Mouse (Mus musculus) spleen, postnatal 14 days (tissue): Measurements from ENCODE around the gene Lenep.
"Not testable (repeated sequence)": the region's sequence is repeated elsewhere in the genome, so short reads cannot be mapped to it uniquely, and the experiment has no call there.

ENCODE experiments used
- DNase-seq, 2 experiments: peaks; one replicate each; pipeline ENCODE4 v3.0.0; 2021 to 2022; ENCODE audit warnings: low spot score in 2 of 2

Lenep gene

GRCm38 (mm10) chr3:89402693-89403092 is at the start of gene Lenep:
Gene Lenep (minus strand): TSS chr3:89402793.
- no peak for DNase-seq

- no peak for DNase-seq
These were observed 49.3 kb upstream of the Lenep start for GRCm38 (mm10) chr3:89451916-89452315.

- DNase-seq = peak; percentile 54 to 75
These were observed 46.9 kb upstream of the Lenep start for GRCm38 (mm10) chr3:89449541-89449940.

DNA sequence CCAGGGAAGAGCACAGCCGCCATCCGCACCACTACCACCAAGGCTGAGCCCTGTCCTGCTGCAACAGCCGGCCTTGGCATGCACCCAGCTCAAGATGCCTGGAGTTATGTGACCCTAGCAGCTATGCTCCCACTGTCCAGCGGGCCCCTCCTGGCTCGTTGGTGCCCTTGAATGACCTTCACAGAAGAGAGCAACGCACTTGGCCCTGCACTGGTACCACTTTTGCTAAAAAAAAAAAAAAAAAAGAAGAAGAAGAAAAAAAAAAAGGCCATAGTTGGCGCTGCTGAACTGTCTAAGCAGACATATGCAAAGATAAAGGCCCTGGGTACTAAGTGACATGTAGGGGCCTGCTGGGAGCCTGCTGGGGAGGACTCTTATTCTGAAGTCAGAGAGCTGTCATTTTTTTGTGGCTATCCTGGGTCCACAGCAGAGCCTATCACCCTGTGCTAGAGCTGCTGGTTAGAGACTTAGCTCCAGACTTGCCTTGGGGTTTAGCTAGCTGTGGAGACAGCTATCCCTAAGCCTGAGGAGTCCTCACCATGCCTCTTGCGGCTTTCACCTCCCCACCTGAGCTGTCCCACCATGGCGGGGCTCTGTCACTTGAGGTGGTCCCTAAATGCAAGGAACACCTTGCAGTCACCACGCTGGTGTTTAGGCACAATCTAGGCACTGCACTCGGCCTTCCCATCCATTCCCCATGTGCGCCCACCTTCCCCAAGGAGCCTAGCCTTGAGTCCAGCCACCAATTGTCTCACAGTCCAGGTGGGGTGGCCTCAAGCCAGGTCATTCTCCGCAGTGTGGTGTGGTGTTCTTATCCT is 46.3 kb upstream of the Lenep start:
- DNase-seq = no peak

GRCm38 (mm10) chr3:89440691-89441090 is 38.1 kb upstream of the Lenep start:
- no peak for DNase-seq

DNA sequence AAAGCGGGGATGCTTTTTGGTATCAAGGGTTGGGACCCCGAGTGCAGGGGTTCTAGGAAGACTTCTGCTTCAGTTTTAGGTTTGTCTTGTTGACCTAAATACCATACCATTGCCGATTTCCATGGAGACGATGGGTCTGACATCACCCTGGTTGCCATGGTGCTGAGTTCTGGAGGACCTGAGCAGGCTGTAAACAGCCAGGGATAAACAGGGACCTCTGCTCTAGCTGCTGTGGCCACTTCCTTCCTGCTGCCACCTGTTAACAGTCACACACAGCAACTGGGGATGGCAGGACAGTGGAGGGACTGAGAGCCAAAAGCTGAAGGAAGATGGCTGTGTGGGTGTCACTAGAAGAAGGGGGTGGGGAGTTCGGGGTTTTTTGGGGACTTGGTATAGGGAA is 34.7 kb upstream of the Lenep start:
- no peak for DNase-seq

DNA sequence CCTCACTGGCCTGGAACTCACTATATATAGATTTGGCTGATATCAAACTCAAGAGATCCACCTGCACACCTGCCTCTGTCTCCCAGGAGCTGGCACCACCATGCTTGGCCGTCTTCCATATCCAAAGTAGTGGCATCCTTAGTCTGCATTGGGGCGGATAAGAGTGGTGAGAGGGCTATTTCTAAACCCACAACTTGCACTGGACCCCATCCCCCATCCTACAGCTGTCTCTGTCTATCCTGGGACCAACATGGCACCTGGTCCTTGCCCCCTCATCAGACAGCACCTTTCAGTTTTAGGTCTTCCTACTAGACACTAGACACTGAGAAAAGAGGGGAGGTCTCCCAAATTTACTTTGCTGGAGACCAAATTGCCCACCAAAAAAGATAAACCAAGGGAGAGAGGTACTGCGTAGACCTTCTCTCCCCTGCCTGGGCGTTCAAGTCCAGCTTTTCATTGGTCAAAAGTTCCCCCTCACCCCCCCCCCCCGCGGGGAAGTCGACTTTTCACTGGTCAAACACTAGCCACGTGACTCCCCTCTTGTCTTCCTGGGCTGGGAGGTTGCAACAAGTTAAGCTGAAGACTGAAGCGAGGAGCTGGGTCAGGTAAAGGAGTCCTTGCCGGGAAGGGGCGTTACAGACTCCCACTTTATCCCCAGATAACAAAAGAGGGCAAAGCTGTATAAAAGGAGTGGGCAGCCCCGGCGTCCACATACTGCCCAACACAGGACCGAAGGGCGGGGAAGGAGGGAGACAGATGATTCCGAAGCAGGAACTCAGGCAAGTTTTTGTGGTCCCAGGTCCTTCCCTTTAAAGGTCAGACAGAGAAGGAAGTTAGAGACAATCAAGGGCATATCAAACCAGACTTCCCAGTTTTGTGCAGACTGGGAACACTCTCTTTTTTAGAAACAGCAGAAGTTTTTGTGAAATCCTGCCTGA is 33.9 kb upstream of the Lenep start, which contains the start of gene Pbxip1:
TSS of gene Pbxip1 (plus strand) at position 531 of the 938 bp plus-strand sequence.
- peak in 1 of 2 experiments; percentile 43 for DNase-seq

GRCm38 (mm10) chr3:89435041-89435440 is 32.4 kb upstream of the Lenep start:
- no peak for DNase-seq

GRCm38 (mm10) chr3:89434532-89434931 is 31.9 kb upstream of the Lenep start:
- DNase-seq = no peak

DNA sequence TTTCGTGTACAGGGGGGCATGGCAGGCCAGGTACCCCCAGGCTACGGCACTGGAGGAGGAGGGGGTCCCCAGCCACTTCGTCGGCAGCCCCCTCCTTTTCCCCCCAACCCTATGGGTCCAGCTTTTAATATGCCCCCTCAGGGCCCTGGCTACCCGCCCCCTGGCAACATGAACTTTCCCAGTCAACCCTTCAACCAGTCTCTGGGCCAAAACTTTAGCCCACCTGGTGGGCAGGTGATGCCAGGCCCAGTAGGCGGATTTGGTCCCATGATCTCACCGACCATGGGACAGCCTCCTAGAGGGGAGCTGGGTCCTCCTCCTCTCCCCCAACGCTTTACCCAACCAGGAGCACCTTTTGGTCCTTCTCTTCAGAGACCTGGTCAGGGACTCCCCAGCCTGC is 30.0 kb upstream of the Lenep start:
- DNase-seq = no peak

GRCm38 (mm10) chr3:89430171-89431159 is 27.9 kb upstream of the Lenep start, which contains the start of gene Pygo2:
Gene Pygo2 (plus strand): TSS chr3:89430214.
- peak; percentile 78 to 84 for DNase-seq

DNA sequence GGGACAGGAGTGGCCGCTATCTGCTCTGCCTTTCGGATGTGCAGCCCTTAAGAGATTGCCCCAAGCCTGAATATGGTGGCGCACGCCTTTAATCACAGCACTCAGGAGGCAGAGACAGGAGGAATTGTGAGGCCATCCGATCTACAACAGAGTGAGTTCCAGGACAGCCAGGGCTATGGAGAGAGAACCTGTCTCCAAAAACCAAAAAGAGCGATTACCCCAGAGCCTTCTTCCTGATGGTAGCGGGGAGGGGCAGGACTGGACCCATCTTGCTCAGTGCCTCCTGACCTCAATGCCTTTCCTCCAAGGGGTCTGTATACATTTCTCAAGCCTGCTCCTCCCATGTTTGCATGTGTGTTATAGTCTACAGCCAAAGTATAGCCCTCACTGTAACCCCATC is 26.4 kb upstream of the Lenep start:
- DNase-seq = not testable (repeated sequence)

- DNase-seq = no peak
These were observed 23.3 kb upstream of the Lenep start for GRCm38 (mm10) chr3:89425876-89426275.

- no peak for DNase-seq
These were observed 22.5 kb upstream of the Lenep start for GRCm38 (mm10) chr3:89425141-89425525.

GRCm38 (mm10) chr3:89424416-89425140 is 22.0 kb upstream of the Lenep start:
- DNase-seq = no peak

DNA sequence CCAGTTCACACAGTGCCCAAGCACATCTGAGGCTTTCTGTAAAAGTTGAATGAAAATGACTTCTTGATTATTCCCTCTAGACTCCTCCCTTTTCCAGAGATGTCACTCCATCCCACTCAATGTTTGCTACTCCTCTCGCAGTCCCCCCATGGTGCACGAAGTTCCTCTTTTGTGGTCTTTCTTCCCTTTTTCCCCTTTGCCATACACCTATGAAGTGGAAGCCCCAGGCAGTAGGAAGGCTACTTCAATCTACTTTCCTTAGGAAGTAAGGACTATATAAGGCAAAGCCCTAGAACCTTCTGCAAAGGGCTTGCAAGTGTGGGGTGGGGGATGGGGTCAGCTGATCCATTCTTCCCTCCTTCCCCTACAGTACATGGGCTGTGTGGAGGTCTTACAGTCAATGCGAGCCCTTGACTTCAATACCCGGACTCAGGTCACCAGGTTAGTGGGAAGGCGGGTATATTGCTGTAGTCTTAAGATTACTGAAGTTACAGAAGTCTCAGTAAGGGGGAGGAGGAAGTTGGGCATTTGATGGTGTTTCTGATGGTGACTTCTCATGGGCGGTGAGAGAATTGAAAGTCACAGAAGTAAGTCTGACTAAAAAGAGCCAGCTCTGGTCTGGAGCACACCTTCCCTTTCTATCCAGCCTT is 20.1 kb upstream of the Lenep start:
- no peak for DNase-seq

DNA sequence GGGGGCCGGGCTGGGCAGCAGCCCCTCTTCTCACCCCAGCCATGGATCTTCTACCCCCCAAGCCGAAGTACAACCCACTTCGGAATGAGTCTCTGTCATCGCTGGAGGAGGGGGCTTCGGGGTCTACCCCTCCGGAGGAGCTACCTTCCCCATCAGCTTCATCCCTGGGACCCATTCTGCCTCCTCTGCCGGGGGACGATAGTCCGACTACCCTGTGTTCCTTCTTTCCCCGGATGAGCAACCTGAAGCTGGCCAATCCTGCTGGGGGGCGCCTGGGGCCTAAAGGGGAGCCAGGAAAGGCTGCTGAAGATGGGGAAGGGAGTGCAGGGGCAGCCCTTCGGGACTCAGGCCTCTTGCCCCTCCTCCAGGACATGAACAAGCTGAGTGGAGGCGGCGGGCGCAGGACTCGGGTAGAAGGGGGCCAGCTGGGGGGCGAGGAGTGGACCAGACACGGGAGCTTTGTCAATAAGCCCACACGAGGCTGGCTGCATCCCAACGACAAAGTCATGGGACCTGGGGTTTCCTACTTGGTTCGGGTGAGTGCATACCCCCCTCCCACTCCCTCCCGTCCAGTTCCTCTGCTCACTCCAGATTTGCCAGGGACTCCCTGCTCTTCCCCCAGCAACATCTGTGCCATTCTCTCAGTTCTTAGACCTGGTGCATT is 19.3 kb upstream of the Lenep start:
- no peak for DNase-seq

DNA sequence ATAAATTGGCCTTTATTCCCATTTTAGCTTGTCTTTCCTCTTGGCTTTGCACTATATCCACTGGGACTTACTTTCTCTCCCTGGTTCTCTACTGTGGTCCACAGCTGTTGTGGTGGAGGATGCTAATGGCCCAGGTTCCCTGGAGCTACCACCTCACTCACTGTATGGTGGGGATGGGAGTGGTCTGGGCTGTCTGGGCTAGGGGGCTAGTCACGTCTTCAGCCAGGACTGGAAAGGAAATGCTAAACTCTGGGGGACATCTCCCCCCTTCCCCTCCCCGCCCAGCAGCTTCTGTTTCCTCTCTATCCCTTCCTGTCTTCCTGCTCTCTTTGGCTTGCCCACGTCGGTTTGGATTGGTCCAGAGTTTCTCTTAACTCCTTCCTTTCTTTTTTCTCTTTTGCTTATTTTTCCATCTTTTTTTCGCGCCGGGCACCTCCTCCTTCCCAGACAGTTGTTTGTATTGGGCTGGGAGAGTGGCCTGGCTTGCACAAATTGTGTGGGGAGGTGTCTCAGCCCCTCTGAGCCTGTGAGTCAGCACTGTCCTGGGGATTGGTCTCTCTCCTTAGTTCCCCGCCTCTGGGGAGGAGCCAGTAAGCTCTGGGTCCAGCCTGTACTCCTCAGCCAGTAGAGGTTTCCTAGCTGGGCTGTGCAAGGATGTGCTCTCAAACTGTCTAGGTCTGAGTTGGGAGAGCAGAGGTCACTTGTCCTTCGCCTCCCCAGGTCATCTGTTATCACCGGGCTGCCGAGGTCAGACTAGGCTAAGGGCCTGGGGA is 18.6 kb upstream of the Lenep start:
- DNase-seq = peak; percentile 47 to 51

DNA sequence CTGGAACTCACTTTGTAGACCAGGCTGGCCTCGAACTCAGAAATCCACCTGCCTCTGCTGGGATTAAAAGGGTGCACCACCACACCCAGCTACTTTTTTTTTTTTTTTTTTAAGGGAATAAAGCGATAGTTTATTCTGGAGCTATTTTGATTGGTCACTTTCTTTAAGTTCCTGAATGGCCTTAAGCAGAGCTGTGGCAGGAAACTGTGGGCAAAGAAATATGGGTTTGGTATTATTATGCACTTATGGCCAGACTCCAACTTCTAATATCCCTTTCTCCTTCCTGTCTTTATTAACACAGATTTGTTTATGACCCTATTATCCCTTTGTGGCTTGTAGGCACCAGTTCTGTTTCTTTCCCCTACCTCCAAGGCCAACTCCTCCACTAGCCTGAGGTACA is 17.8 kb upstream of the Lenep start:
- DNase-seq = no peak
